Mouse (Mus musculus) heart, embryonic 12.5 days (tissue): Measurements from ENCODE around the gene Fstl1. TPM values are rescaled to one million over a fixed set of nuclear protein-coding genes. Genes with fewer than 3 reads are reported as not detected.

ENCODE experiments used
- ATAC-seq: fragments of 200-750 bp; cut with Nextera tagmentation; 2 replicates; pipeline ENCODE4 v1.8.0; 2017; ENCODE audit warnings: moderate TSS enrichment, moderate library complexity; ENCODE audit not compliant: insufficient number of reproducible peaks, low FRiP score
- H3K27ac ChIP-seq: fragments of 300-500 bp; sonication (generic); 2 replicates; pipeline ENCODE4 v1.5.1; 2016; ENCODE audit warnings: mild to moderate bottlenecking, moderate library complexity; ENCODE audit not compliant: poor library complexity, severe bottlenecking
- H3K27me3 ChIP-seq: fragments of 300-500 bp; sonication (generic); replicated peaks from 2 replicates; pipeline ENCODE4 v1.6.1; 2016; ENCODE audit warnings: mild to moderate bottlenecking, moderate library complexity
- H3K36me3 ChIP-seq: fragments of 300-500 bp; sonication (generic); 2 replicates; pipeline ENCODE4 v1.6.1; 2016; ENCODE audit warnings: mild to moderate bottlenecking, moderate library complexity
- H3K4me1 ChIP-seq: fragments of 300-500 bp; sonication (generic); replicated peaks from 2 replicates; pipeline ENCODE4 v1.6.1; 2016; ENCODE audit warnings: mild to moderate bottlenecking
- H3K4me2 ChIP-seq: fragments of 300-500 bp; sonication (generic); 2 replicates; pipeline ENCODE4 v1.6.1; 2016; ENCODE audit warnings: mild to moderate bottlenecking, moderate library complexity
- H3K4me3 ChIP-seq: fragments of 300-500 bp; sonication (generic); 2 replicates; pipeline ENCODE4 v1.5.1; 2016; ENCODE audit warnings: mild to moderate bottlenecking
- H3K9ac ChIP-seq: fragments of 300-500 bp; sonication (generic); 2 replicates; pipeline ENCODE4 v1.6.1; 2016; ENCODE audit warnings: mild to moderate bottlenecking, moderate library complexity
- H3K9me3 ChIP-seq: fragments of 300-500 bp; sonication (generic); replicated peaks from 2 replicates; pipeline ENCODE4 v1.6.1; 2016; ENCODE audit warnings: mild to moderate bottlenecking, moderate library complexity
- WGBS: fragments of 180-500 bp; shearing (Covaris S2); methylation state at CpG from one replicate; pipeline ENCODE4 v1.1.7; 2016; 5-methylcytosine and 5-hydroxymethylcytosine counted together
- polyA plus RNA-seq: library from polyadenylated mRNA; unstranded; fragments of >200 nt; fragmentation: Nextera tagmentation; extraction: Ambion mirVana; gene quantifications from 2 replicates; pipeline ENCODE4 v1.2.1, GENCODE M21; 2016

The Fstl1 gene
- polyA plus RNA-seq, 1 experiment from 2014 or later: 558 TPM

DNA sequence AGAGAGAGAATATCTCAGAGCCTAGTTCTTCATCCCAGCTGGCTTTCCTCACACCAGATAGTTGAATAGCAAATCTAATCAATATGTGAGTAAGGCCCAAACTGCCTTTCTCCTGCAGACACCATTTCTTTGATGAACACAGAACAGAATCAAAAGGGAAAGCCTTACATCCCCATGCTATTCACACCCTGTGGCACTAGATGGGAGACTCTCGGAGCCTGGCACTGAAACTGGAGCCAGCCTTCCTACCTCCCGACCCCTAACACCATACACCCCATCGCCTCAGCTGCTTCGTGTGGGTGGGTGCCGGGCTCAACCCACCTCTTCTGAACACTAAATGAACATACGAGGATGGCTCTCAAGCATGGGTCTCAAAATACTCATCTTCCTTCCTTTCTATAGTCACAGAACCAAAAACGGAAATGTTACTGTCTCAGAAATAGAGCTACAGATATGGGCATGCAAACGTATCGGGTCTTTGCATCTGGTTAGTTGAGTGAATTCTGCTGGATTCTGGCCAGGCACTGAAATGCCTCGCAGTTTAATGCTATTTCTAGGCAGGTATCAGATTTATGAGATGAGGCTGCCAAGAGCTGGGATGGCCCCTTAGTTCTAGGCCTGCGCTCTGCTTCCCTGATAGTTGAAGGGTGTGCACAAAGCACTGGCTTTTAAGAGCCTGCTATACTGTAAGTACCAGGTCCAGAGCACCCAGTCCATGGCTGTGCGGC is 48.3 kb downstream of the Fstl1 start:
- no peak overlapping the region for H3K9ac ChIP-seq
- no peak for ATAC-seq
- H3K4me3 ChIP-seq: no peak overlapping the region
- peaks cover 95% of the 10 kb centered on the region for H3K36me3 ChIP-seq
- no peak overlapping the region for H3K4me2 ChIP-seq
- 0 out of 2 replicates have a peak, but pooled peaks cover 3% of the 10 kb centered on the region for H3K4me1 ChIP-seq
- H3K27me3 ChIP-seq: no peaks in the 10 kb centered on the region
- WGBS: 85% methylated on average over 12 of the region's 12 CpGs
- H3K9me3 ChIP-seq: no peaks in the 10 kb centered on the region
- peak overlapping the region; percentile 13; the same call in 1 of the 2 replicates for H3K27ac ChIP-seq

DNA sequence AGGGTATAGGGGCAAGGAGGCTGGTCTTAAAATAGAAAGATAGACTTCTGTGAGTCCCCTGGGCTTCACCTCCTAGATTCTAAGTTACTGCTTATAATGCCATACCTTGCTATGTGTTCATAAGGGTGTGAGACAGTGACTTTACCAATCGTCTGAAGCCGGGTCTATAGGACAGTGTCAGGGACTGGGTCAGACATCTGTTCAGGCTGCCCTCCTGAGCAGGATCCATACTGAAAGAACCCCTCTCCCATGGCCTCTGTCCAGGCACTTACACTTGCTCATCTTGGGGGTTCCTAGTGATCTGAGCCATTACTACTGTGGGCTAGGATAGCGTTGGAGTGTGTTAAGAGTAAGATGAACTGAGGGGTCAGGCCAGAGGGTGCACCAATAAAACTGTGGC is 49.6 kb downstream of the Fstl1 start:
- H3K4me3 ChIP-seq: no peak overlapping the region
- no peak overlapping the region for H3K9ac ChIP-seq
- H3K27ac ChIP-seq: no peak overlapping the region
- WGBS: 85% methylated on average over 3 of the region's 3 CpGs
- H3K4me2 ChIP-seq: no peak overlapping the region
- ATAC-seq: no peak
- peaks cover 93% of the 10 kb centered on the region for H3K36me3 ChIP-seq
- no peaks in the 10 kb centered on the region for H3K9me3 ChIP-seq
- 0 out of 2 replicates have a peak, but pooled peaks cover 3% of the 10 kb centered on the region for H3K4me1 ChIP-seq
- no peaks in the 10 kb centered on the region for H3K27me3 ChIP-seq

GRCm38 (mm10) chr16:37831041-37831440 is 54.4 kb downstream of the Fstl1 start:
- no peak overlapping the region for H3K9ac ChIP-seq
- WGBS: 82% methylated on average over 7 of the region's 7 CpGs
- H3K27me3 ChIP-seq: no peaks in the 10 kb centered on the region
- ATAC-seq: no peak
- no peak overlapping the region for H3K27ac ChIP-seq
- no peak overlapping the region for H3K4me2 ChIP-seq
- H3K4me1 ChIP-seq: no peaks in the 10 kb centered on the region
- H3K4me3 ChIP-seq: no peak overlapping the region
- H3K36me3 ChIP-seq: peaks cover 93% of the 10 kb centered on the region
- H3K9me3 ChIP-seq: no peaks in the 10 kb centered on the region

DNA sequence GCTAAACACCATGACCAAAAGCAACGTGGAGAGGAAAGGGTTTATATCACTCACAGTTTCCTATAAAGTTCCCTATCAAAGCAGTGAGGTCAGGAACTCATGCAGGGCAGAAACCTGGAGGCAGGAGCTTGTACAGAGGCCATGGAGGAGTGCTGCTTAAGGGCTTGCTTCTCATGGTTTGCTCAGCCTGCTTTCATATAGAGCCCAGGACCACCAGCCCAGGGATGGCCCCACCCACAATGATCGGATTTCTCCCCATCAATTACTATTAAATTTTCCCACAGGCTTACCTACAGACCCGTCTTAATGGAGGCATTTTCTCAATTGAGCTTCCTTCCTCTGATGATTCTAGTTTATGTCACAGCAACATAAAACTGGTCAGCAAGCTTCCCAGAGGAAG is 60.9 kb downstream of the Fstl1 start:
- H3K27ac ChIP-seq: no peak overlapping the region
- H3K27me3 ChIP-seq: no peaks in the 10 kb centered on the region
- H3K4me3 ChIP-seq: no peak overlapping the region
- H3K9ac ChIP-seq: no peak overlapping the region
- ATAC-seq: no peak
- 70% methylated on average over 3 of the region's 3 CpGs for WGBS
- H3K4me1 ChIP-seq: no peaks in the 10 kb centered on the region
- H3K9me3 ChIP-seq: no peaks in the 10 kb centered on the region
- no peak overlapping the region for H3K4me2 ChIP-seq
- H3K36me3 ChIP-seq: peaks cover 48% of the 10 kb centered on the region

- no peak overlapping the region for H3K27ac ChIP-seq
- 87% methylated on average over 2 of the region's 2 CpGs for WGBS
- ATAC-seq: no peak
- H3K9ac ChIP-seq: no peak overlapping the region
- no peaks in the 10 kb centered on the region for H3K27me3 ChIP-seq
- no peak overlapping the region for H3K4me2 ChIP-seq
- H3K36me3 ChIP-seq: peaks cover 2% of the 10 kb centered on the region; the same call in 1 of the 2 replicates
- no peaks in the 10 kb centered on the region for H3K9me3 ChIP-seq
- peaks cover 32% of the 10 kb centered on the region for H3K4me1 ChIP-seq
- H3K4me3 ChIP-seq: no peak overlapping the region
Observed at GRCm38 (mm10) chr16:37842439-37842838, 65.8 kb downstream of the Fstl1 start.

GRCm38 (mm10) chr16:37843740-37844139 is 67.1 kb downstream of the Fstl1 start:
- Histone ChIP-seq H3K27me3 (no peaks in the 10 kb centered on the region), H3K4me1 (peaks cover 32% of the 10 kb centered on the region), H3K9ac (no peak overlapping the region), H3K4me2 (no peak overlapping the region), H3K9me3 (no peaks in the 10 kb centered on the region), H3K27ac (no peak overlapping the region), H3K4me3 (no peak overlapping the region), H3K36me3 (no peaks in the 10 kb centered on the region)
- no peak for ATAC-seq
- 76% methylated on average over 12 of the region's 12 CpGs for WGBS

GRCm38 (mm10) chr16:37845202-37845925 is 68.7 kb downstream of the Fstl1 start:
- H3K4me2 ChIP-seq: peak overlapping the region; percentile 33
- H3K27ac ChIP-seq: peak overlapping the region; percentile 52
- peak; percentile 74 for ATAC-seq
- no peaks in the 10 kb centered on the region for H3K9me3 ChIP-seq
- no peak overlapping the region for H3K9ac ChIP-seq
- H3K36me3 ChIP-seq: no peaks in the 10 kb centered on the region
- 22% methylated on average over 7 of the region's 7 CpGs for WGBS
- H3K4me1 ChIP-seq: peaks cover 35% of the 10 kb centered on the region
- H3K4me3 ChIP-seq: no peak overlapping the region
- no peaks in the 10 kb centered on the region for H3K27me3 ChIP-seq

DNA sequence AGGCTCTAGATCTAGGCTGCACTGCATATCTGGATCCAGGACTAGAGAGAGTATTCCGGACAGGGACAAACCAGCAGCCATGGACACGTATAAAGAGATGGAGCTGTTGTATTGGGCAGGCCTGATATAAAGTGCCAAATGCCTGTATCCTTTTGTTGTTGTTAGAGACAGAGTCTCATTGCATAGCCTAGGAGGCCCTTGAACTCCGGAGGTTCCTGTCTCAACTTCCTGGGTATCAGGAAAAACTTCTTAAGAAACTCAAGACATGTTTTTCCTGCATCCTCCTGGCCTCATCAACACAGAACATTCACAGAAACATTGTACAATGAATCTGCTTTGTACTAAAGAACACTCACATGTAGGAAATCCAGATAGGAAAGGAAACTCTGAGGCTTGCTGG is 70.4 kb downstream of the Fstl1 start:
- Histone ChIP-seq H3K27me3 (no peaks in the 10 kb centered on the region), H3K4me1 (peaks cover 42% of the 10 kb centered on the region), H3K4me2 (no peak overlapping the region), H3K27ac (no peak overlapping the region), H3K9ac (no peak overlapping the region), H3K9me3 (no peaks in the 10 kb centered on the region), H3K4me3 (no peak overlapping the region), H3K36me3 (no peaks in the 10 kb centered on the region)
- whole genome bisulfite sequencing: 68% methylated on average over 3 of the region's 3 CpGs
- no peak for ATAC-seq

GRCm38 (mm10) chr16:37851366-37851765 is 74.7 kb downstream of the Fstl1 start:
- peak; percentile 81 for ATAC-seq
- Histone ChIP-seq H3K4me1 (peaks cover 50% of the 10 kb centered on the region), H3K27me3 (no peaks in the 10 kb centered on the region), H3K9ac (no peak overlapping the region), H3K27ac (0 out of 2 replicates have a peak overlapping the region, but pooled peaks have one; percentile 14), H3K36me3 (no peaks in the 10 kb centered on the region), H3K4me2 (no peak overlapping the region), H3K9me3 (no peaks in the 10 kb centered on the region), H3K4me3 (no peak overlapping the region)
- WGBS: 28% methylated on average over 5 of the region's 5 CpGs

DNA sequence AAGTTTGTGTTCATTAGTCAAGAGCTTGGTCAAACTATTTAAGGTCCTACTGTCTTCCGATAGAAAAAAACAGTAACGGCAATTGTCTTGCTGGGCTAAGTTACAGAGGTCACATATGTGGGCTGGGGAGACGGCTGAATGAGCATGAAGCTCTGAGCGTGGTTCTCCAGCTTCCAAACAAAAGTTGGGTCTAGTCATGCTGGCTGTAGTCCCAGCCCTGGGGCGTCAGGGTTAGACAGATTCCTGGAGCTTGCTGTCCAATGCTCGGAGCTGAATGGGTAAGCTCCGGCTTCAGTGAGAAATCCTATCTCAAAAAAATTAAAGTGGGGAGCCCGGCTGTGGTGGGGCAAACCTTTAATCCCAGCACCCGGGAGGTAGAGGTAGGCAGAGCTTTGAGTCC is 76.6 kb downstream of the Fstl1 start:
- H3K4me2 ChIP-seq: no peak overlapping the region
- H3K4me1 ChIP-seq: peaks cover 44% of the 10 kb centered on the region
- ATAC-seq: no peak
- H3K9ac ChIP-seq: no peak overlapping the region
- 0 out of 2 replicates have a peak overlapping the region, but pooled peaks have one; percentile 25 for H3K27ac ChIP-seq
- no peak overlapping the region for H3K4me3 ChIP-seq
- WGBS: 65% methylated on average over 9 of the region's 9 CpGs
- H3K36me3 ChIP-seq: no peaks in the 10 kb centered on the region
- H3K27me3 ChIP-seq: no peaks in the 10 kb centered on the region
- H3K9me3 ChIP-seq: no peaks in the 10 kb centered on the region

DNA sequence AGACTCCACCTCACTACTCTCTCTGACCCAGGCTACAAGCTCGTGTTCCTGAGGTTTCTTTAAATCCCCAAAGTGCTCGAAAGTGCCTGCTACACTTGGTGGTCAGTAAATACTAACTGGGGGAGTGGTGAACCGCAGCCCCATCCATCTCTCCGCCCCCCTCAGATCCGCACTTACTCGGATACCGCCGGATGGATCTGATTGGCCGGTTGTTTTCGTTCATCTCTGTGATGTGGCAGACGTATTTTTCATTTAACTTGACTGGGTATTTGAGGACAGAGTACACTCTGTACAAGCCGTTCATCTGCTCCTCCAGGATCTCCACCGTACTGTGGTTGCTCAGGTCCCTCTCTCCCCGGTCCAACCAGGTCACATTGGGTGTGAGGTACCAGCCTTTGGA is 77.4 kb downstream of the Fstl1 start:
- ATAC-seq: no peak
- Histone ChIP-seq H3K9me3 (no peaks in the 10 kb centered on the region), H3K4me3 (no peak overlapping the region), H3K4me2 (peak overlapping the region; percentile 20), H3K36me3 (no peaks in the 10 kb centered on the region), H3K4me1 (peaks cover 45% of the 10 kb centered on the region), H3K27ac (0 out of 2 replicates have a peak overlapping the region, but pooled peaks have one; percentile 25), H3K27me3 (no peaks in the 10 kb centered on the region), H3K9ac (peak overlapping the region; percentile 33; the same call in 1 of the 2 replicates)
- WGBS: 61% methylated on average over 14 of the region's 14 CpGs
